Mouse (Mus musculus) heart, postnatal 25 days (tissue): Measurements from ENCODE around the gene Cfap97d1. TPM values are rescaled to one million over a fixed set of nuclear protein-coding genes. Genes with fewer than 3 reads are reported as not detected.

Source experiments
- DNase-seq: peaks from one replicate; pipeline ENCODE4 v3.0.0; 2022; ENCODE audit warnings: low spot score
- intact Hi-C: fragments of 180-260 bp; cut with DNase I; formaldehyde crosslinking; loops from one replicate; pipeline ENCODE4 v1.15.1; 2025
- total RNA-seq, 2 experiments: library from RNA; stranded (reverse); gene quantifications; 2 replicates each; pipeline ENCODE4 v1.2.3; 2021

The Cfap97d1 gene
- total RNA-seq, 2 experiments from 2014 or later: not detected

GRCm38 (mm10) chr11:102029304-102029703, 45.2 kb downstream of the Cfap97d1 start:
- intact Hi-C loops: no loop called here
- DNase-seq: no peak

- intact Hi-C loops: no loop called here
- DNase-seq: no peak
Measured at GRCm38 (mm10) chr11:102029966-102030365, 45.9 kb downstream of the Cfap97d1 start.

- no peak for DNase-seq
- intact Hi-C loops: no loop called here
Measured at GRCm38 (mm10) chr11:102031149-102031548, 47.1 kb downstream of the Cfap97d1 start.

GRCm38 (mm10) chr11:102033055-102033591, 49.0 kb downstream of the Cfap97d1 start:
- no peak for DNase-seq
- intact Hi-C loops: no loop called here

GRCm38 (mm10) chr11:102034887-102035286, 50.8 kb downstream of the Cfap97d1 start:
- DNase-seq: no peak
- intact Hi-C loops: no loop called here

GRCm38 (mm10) chr11:102035456-102035960, 51.4 kb downstream of the Cfap97d1 start:
- intact Hi-C loops: no loop called here
- no peak for DNase-seq

GRCm38 (mm10) chr11:102036336-102036735, 52.3 kb downstream of the Cfap97d1 start:
- intact Hi-C loops: no loop called here

GRCm38 (mm10) chr11:102037789-102038188, 53.7 kb downstream of the Cfap97d1 start:
- intact Hi-C loops: no loop called here
- no peak for DNase-seq

More at GRCm38 (mm10) chr11:102036336-102036735, 52.3 kb downstream of the Cfap97d1 start:
- DNase-seq: no peak

- no peak for DNase-seq
- intact Hi-C loops: loop anchor here (1.0 to 10.0 kb wide), 3 partner anchors 53 to 1075 kb away; no protein-coding TSS in a partner anchor
Measured at GRCm38 (mm10) chr11:102039487-102040137, 55.5 kb downstream of the Cfap97d1 start.

GRCm38 (mm10) chr11:102040138-102040524, 56.1 kb downstream of the Cfap97d1 start:
- intact Hi-C loops: loop anchor here (1.0 to 10.0 kb wide), 3 partner anchors 54 to 1075 kb away; no protein-coding TSS in a partner anchor

GRCm38 (mm10) chr11:102040646-102041045, 56.6 kb downstream of the Cfap97d1 start:
- no peak for DNase-seq
- intact Hi-C loops: loop anchor here (1.0 to 10.0 kb wide), 3 partner anchors 54 to 1076 kb away; no protein-coding TSS in a partner anchor

More at GRCm38 (mm10) chr11:102040138-102040524, 56.1 kb downstream of the Cfap97d1 start:
- DNase-seq: peak; percentile 78

GRCm38 (mm10) chr11:102041350-102041949, 57.4 kb downstream of the Cfap97d1 start, which contains the start of gene Cd300lg:
Cd300lg (plus strand) TSS chr11:102041509.
- intact Hi-C loops: loop anchor here (10.0 kb wide), 2 partner anchors 367 to 1077 kb away; no protein-coding TSS in a partner anchor
- peak; percentile 33 for DNase-seq

Other genes starting within 250 kb of the Cfap97d1 start
- under 1 TPM; 0.26 to 0.53 TPM for gene Etv4, start 198.9 kb upstream of the Cfap97d1 start, total RNA-seq
- 1 to 10 TPM; 7.8 to 9.9 TPM for gene Meox1, start 89.9 kb upstream of the Cfap97d1 start, total RNA-seq
- gene Sost, start 17.3 kb upstream of the Cfap97d1 start, total RNA-seq: 1 to 10 TPM; 1.5 to 1.6 TPM
- 100 to 1,000 TPM; 115 to 122 TPM for gene Dusp3, start 2.7 kb downstream of the Cfap97d1 start, total RNA-seq
- gene Mpp3, start 44.2 kb downstream of the Cfap97d1 start, total RNA-seq: 1 to 10 TPM; 1.9 to 2.1 TPM
- gene Cd300lg, start 57.2 kb downstream of the Cfap97d1 start, total RNA-seq: 10 to 100 TPM; 50.1 to 62.2 TPM
- 1 to 10 TPM; 2.3 to 2.7 TPM for gene Mpp2, start 104.2 kb downstream of the Cfap97d1 start, total RNA-seq
- gene Ppy, start 117.0 kb downstream of the Cfap97d1 start, total RNA-seq: not detected
- gene Pyy, start 123.6 kb downstream of the Cfap97d1 start, total RNA-seq: not detected
- not detected for gene Nags, start 161.2 kb downstream of the Cfap97d1 start, total RNA-seq
- 10 to 100 TPM; 14.3 to 17.5 TPM for gene Tmem101, start 172.1 kb downstream of the Cfap97d1 start, total RNA-seq
- gene Lsm12, start 201.0 kb downstream of the Cfap97d1 start, total RNA-seq: 10 to 100 TPM; 46.6 to 51.5 TPM
- 10 to 100 TPM; 40.3 to 41.8 TPM for gene G6pc3, start 205.3 kb downstream of the Cfap97d1 start, total RNA-seq
- 100 to 1,000 TPM; 129 to 136 TPM for gene Hdac5, start 245.9 kb downstream of the Cfap97d1 start, total RNA-seq